ENCODE assay signal across 10 mouse cellular contexts in genomic region chrX:68892953-68893352, GRCm38 (mm10). TPM values are rescaled to one million over a fixed set of nuclear protein-coding genes. Genes with fewer than 3 reads are reported as not detected.
DNase-seq lines count a peak whose midpoint lies in the region; TF ChIP-seq lines count a peak whose summit lies in the region.
"Not testable (repeated sequence)": the region's sequence is repeated elsewhere in the genome, so short reads cannot be mapped to it uniquely, and the experiment has no call there.
"Had no signal": no experiment of that assay in that cellular context is flagged by ENCODE, and none has a peak within 500 bp of the region (broad histone marks: within the 10 kb centered on the region; RNA-seq: fewer than 3 reads in every experiment).

Gene Gm6812 (minus strand): TSS chrX:68893053.

- H3K36me3 ChIP-seq in testis, adult 2 months (ENCODE audit: control insufficient read depth, insufficient read depth, low read length) = not testable (repeated sequence)

- DNase-seq in R1 (ENCODE audit: low read depth, low spot score) = peak; percentile 0

- TF ChIP-seq CTCF in testis, adult 2 months (IDR thresholded peaks at IDR 0.05; ENCODE audit: control insufficient read depth, insufficient read depth, insufficient replicate concordance, low read depth, low read length) = not testable (repeated sequence)

- TF ChIP-seq POLR2A in testis, adult 2 months (IDR thresholded peaks at IDR 0.05; ENCODE audit: control insufficient read depth, low read depth, low read length) = not testable (repeated sequence)

- peak within 1 kb of the TSS; percentile 39; the same call in 1 of the 2 replicates for H3K27ac ChIP-seq in testis, adult 2 months (ENCODE audit: control insufficient read depth, insufficient read depth, low read depth, low read length)

- H3K4me1 ChIP-seq in testis, adult 2 months (ENCODE audit: control insufficient read depth, insufficient read depth, low read length) = not testable (repeated sequence)

- peak within 1 kb of the TSS; percentile 22; the same call in 1 of the 2 replicates for H3K4me3 ChIP-seq in testis, adult 2 months (ENCODE audit: control insufficient read depth, low read depth, low read length)

- H3K27me3 ChIP-seq in testis, adult 2 months (ENCODE audit: control insufficient read depth, insufficient read depth, low read length) = not testable (repeated sequence)

RNA-seq across cellular contexts. Expression of gene Gm6812, which starts in this region (rescaled TPM):
- polyA plus RNA-seq in testis, adult 2 months (2012; rRNA removed) = 27.1 and 28.4 TPM in 2 replicates
- polyA plus RNA-seq: activated CD4-positive, CD25-positive, alpha-beta regulatory T cell, adult 4 months; adrenal gland, adult 2 months; brain, embryonic 14.5 days; C2C12; CD4-positive, CD25-positive, alpha-beta regulatory T cell, adult 4 months; cerebellum, adult 2 months; G1E; Patski had no signal
